Mouse (Mus musculus) lung, adult 2 months (tissue): ENCODE measurements at regions not wholly inside any gene's neighbourhood (a gene's known extent, or its start where the extent isn't known, plus 50 kb on each side); places are given as distances from the start of the nearest gene placed in this dataset.

Source experiments
- DNase-seq: peaks from one replicate; pipeline ENCODE4 v3.0.0; 2022
- H3K4me1 ChIP-seq: fragments of 200-500 bp; 2 replicates; pipeline ENCODE4 v1.6.1; 2011; ENCODE audit warnings: low read length; ENCODE audit not compliant: control insufficient read depth, insufficient read depth
- H3K4me3 ChIP-seq: fragments of 200-500 bp; replicated peaks from 2 replicates; pipeline ENCODE3; 2011; ENCODE audit warnings: low read depth, mild to moderate bottlenecking, control low read depth, low read length; ENCODE audit errors: extremely low read depth
- CTCF ChIP-seq: fragments of 200-500 bp; IDR thresholded peaks from 2 replicates; pipeline ENCODE4 v1.5.1; 2011; ENCODE audit warnings: mild to moderate bottlenecking, low read length, control low read depth; ENCODE audit not compliant: insufficient read depth
- POLR2A ChIP-seq: fragments of 200-500 bp; IDR thresholded peaks from 2 replicates; pipeline ENCODE4 v1.6.1; 2011; ENCODE audit warnings: low read depth, mild to moderate bottlenecking, control low read depth, low read length, borderline replicate concordance; ENCODE audit errors: extremely low read depth
- WGBS: fragments of 180-500 bp; shearing (Covaris S2); methylation state at CpG from one replicate; pipeline ENCODE4 v1.1.7; 2018; 5-methylcytosine and 5-hydroxymethylcytosine counted together

DNA sequence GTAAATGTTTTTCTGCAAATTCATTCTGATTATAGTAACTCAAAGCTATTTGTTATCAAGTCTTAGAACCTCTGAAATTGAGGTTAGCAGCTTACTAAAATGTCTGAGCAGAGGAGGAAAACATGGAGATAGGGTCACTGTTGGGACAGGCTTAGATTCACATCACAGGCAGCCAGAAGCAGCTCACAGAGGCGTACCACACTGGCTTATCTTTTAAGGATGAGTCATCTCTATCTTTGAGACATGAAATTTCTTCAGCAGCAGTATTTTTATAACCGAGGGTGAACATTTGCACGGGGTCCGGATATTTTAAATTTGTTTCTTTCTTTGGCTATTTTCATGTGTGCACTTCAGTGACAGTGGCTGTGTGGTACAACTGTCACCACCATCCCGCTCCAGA is 56.0 kb upstream of the Eef1e1 start:
- WGBS = 89% methylated on average over 5 of the region's 5 CpGs
- TF ChIP-seq CTCF (no peak), POLR2A (no peak)
- Histone ChIP-seq H3K4me1 (no peaks in the 10 kb centered on the region), H3K4me3 (no peak overlapping the region)
- DNase-seq = no peak
